ENCODE assay signal across 6 mouse cellular contexts in genomic region chr11:88128461-88128860, GRCm38 (mm10).
"Had no signal": no experiment of that assay in that cellular context is flagged by ENCODE, and none has a peak within 500 bp of the region (broad histone marks: within the 10 kb centered on the region; RNA-seq: fewer than 3 reads in every experiment).

No protein-coding gene starts in this region.

- DNase-seq: lung, embryonic 14.5 days; lung, postnatal 10 days; lung, postnatal 4 days; right cerebral cortex, adult 18-20 months; right cerebral cortex, postnatal 25 days; thymus, postnatal 4 days had no signal
